Mouse (Mus musculus) hindbrain, embryonic 15.5 days (tissue): ENCODE measurements around the gene Zbp1. TPM values are rescaled to one million over a fixed set of nuclear protein-coding genes. Genes with fewer than 3 reads are reported as not detected.

ENCODE experiments used
- ATAC-seq: fragments of 200-750 bp; cut with Nextera tagmentation; 2 replicates; pipeline ENCODE4 v1.8.0; 2017; ENCODE audit warnings: low read depth, moderate number of reproducible peaks, moderate TSS enrichment; ENCODE audit not compliant: low FRiP score
- H3K27ac ChIP-seq: fragments of 300-500 bp; sonication (generic); replicated peaks from 2 replicates; pipeline ENCODE4 v1.5.1; 2015; ENCODE audit warnings: mild to moderate bottlenecking, inconsistent platforms
- H3K27me3 ChIP-seq: fragments of 300-500 bp; sonication (generic); 2 replicates; pipeline ENCODE4 v1.6.1; 2015; ENCODE audit warnings: control low read depth, inconsistent platforms
- H3K36me3 ChIP-seq: fragments of 300-500 bp; sonication (generic); 2 replicates; pipeline ENCODE4 v1.6.1; 2015; ENCODE audit warnings: control low read depth, inconsistent platforms
- H3K4me1 ChIP-seq: fragments of 300-500 bp; sonication (generic); replicated peaks from 2 replicates; pipeline ENCODE4 v1.6.1; 2015; ENCODE audit warnings: control low read depth, inconsistent platforms
- H3K4me2 ChIP-seq: fragments of 300-500 bp; sonication (generic); 2 replicates; pipeline ENCODE4 v1.6.1; 2015; ENCODE audit warnings: moderate library complexity, mild to moderate bottlenecking, inconsistent platforms
- H3K4me3 ChIP-seq: fragments of 300-500 bp; sonication (generic); 2 replicates; pipeline ENCODE4 v1.5.1; 2015; ENCODE audit warnings: mild to moderate bottlenecking, inconsistent platforms
- H3K9ac ChIP-seq: fragments of 300-500 bp; sonication (generic); 2 replicates; pipeline ENCODE4 v1.6.1; 2015; ENCODE audit warnings: inconsistent platforms
- H3K9me3 ChIP-seq: fragments of 300-500 bp; sonication (generic); 2 replicates; pipeline ENCODE4 v1.6.1; 2016; ENCODE audit warnings: control low read depth, inconsistent platforms
- WGBS: fragments of 180-500 bp; shearing (Covaris S2); methylation state at CpG from one replicate; pipeline ENCODE4 v1.1.7; 2015; 5-methylcytosine and 5-hydroxymethylcytosine counted together
- polyA plus RNA-seq: library from polyadenylated mRNA; unstranded; fragments of >200 nt; fragmentation: Nextera tagmentation; extraction: Ambion mirVana; gene quantifications from 2 replicates; pipeline ENCODE4 v1.2.1, GENCODE M21; 2015

Zbp1 gene
- polyA plus RNA-seq = 0.25 and 1.6 TPM in 2 replicates

GRCm38 (mm10) chr2:173218416-173219141 lies at the start of gene Zbp1:
Gene Zbp1, minus strand, starts transcription at chr2:173218923.
- Histone ChIP-seq H3K27ac (no peak within 1 kb of the TSS), H3K9me3 (no peaks in the 10 kb centered on the region), H3K4me3 (no peak within 1 kb of the TSS), H3K36me3 (no peaks in the 10 kb centered on the region), H3K27me3 (no peaks in the 10 kb centered on the region), H3K9ac (no peak within 1 kb of the TSS), H3K4me1 (no peaks in the 10 kb centered on the region), H3K4me2 (no peak within 1 kb of the TSS)
- no peak for ATAC-seq
- WGBS = 69% methylated on average over 11 of the region's 11 CpGs

- H3K4me3 ChIP-seq = no peak overlapping the region
- ATAC-seq = no peak
- H3K36me3 ChIP-seq = no peaks in the 10 kb centered on the region
- H3K9ac ChIP-seq = no peak overlapping the region
- no peaks in the 10 kb centered on the region for H3K27me3 ChIP-seq
- H3K4me1 ChIP-seq = peaks cover 89% of the 10 kb centered on the region
- 76% methylated on average over 3 of the region's 3 CpGs for WGBS
- H3K4me2 ChIP-seq = no peak overlapping the region
- no peak overlapping the region for H3K27ac ChIP-seq
- H3K9me3 ChIP-seq = no peaks in the 10 kb centered on the region
These were observed 48.8 kb upstream of the Zbp1 start for GRCm38 (mm10) chr2:173267562-173267961.

- no peaks in the 10 kb centered on the region for H3K9me3 ChIP-seq
These were observed 47.8 kb upstream of the Zbp1 start for GRCm38 (mm10) chr2:173266349-173267112.

GRCm38 (mm10) chr2:173265468-173266265 lies 46.9 kb upstream of the Zbp1 start:
- Histone ChIP-seq H3K4me2 (no peak overlapping the region), H3K9me3 (no peaks in the 10 kb centered on the region), H3K27me3 (no peaks in the 10 kb centered on the region), H3K4me1 (peaks cover 88% of the 10 kb centered on the region), H3K36me3 (no peaks in the 10 kb centered on the region), H3K9ac (no peak overlapping the region), H3K27ac (no peak overlapping the region), H3K4me3 (no peak overlapping the region)
- no peak for ATAC-seq
- WGBS = 80% methylated on average over 22 of the region's 22 CpGs

More at GRCm38 (mm10) chr2:173266349-173267112, 47.8 kb upstream of the Zbp1 start:
- Histone ChIP-seq H3K9ac (no peak overlapping the region), H3K4me3 (no peak overlapping the region), H3K27ac (no peak overlapping the region), H3K36me3 (no peaks in the 10 kb centered on the region), H3K27me3 (no peaks in the 10 kb centered on the region), H3K4me2 (no peak overlapping the region), H3K4me1 (peaks cover 88% of the 10 kb centered on the region)
- WGBS = 61% methylated on average over 25 of the region's 25 CpGs
- no peak for ATAC-seq

- H3K4me2 ChIP-seq = no peak overlapping the region
- H3K36me3 ChIP-seq = no peaks in the 10 kb centered on the region
- H3K4me1 ChIP-seq = peaks cover 88% of the 10 kb centered on the region
- H3K9ac ChIP-seq = no peak overlapping the region
- 27% methylated on average over 13 of the region's 13 CpGs for WGBS
- no peak overlapping the region for H3K27ac ChIP-seq
- no peak overlapping the region for H3K4me3 ChIP-seq
- H3K27me3 ChIP-seq = no peaks in the 10 kb centered on the region
- H3K9me3 ChIP-seq = no peaks in the 10 kb centered on the region
- ATAC-seq = peak; percentile 58
These were observed 45.9 kb upstream of the Zbp1 start for GRCm38 (mm10) chr2:173264467-173265128.

GRCm38 (mm10) chr2:173263636-173264330 lies 45.1 kb upstream of the Zbp1 start:
- Histone ChIP-seq H3K36me3 (no peaks in the 10 kb centered on the region), H3K4me2 (no peak overlapping the region), H3K4me1 (peaks cover 87% of the 10 kb centered on the region), H3K27ac (no peak overlapping the region), H3K27me3 (no peaks in the 10 kb centered on the region), H3K4me3 (no peak overlapping the region), H3K9me3 (no peaks in the 10 kb centered on the region), H3K9ac (no peak overlapping the region)
- no peak for ATAC-seq
- WGBS = 66% methylated on average over 11 of the region's 11 CpGs

- Histone ChIP-seq H3K9me3 (no peaks in the 10 kb centered on the region), H3K4me2 (no peak overlapping the region), H3K4me3 (no peak overlapping the region), H3K27me3 (no peaks in the 10 kb centered on the region), H3K36me3 (no peaks in the 10 kb centered on the region), H3K4me1 (peaks cover 88% of the 10 kb centered on the region), H3K27ac (no peak overlapping the region), H3K9ac (no peak overlapping the region)
- no peak for ATAC-seq
- WGBS = 64% methylated on average over 10 of the region's 10 CpGs
These were observed 42.8 kb upstream of the Zbp1 start for GRCm38 (mm10) chr2:173261497-173261896.

- H3K9ac ChIP-seq = no peak overlapping the region
These were observed 39.9 kb upstream of the Zbp1 start for GRCm38 (mm10) chr2:173258459-173259091.

GRCm38 (mm10) chr2:173257610-173258009 lies 38.9 kb upstream of the Zbp1 start:
- peak; percentile 81 for ATAC-seq
- no peaks in the 10 kb centered on the region for H3K9me3 ChIP-seq
- H3K36me3 ChIP-seq = no peaks in the 10 kb centered on the region
- no peak overlapping the region for H3K9ac ChIP-seq
- no peaks in the 10 kb centered on the region for H3K27me3 ChIP-seq
- WGBS = 17% methylated on average over 7 of the region's 7 CpGs
- no peak overlapping the region for H3K4me2 ChIP-seq
- no peak overlapping the region for H3K4me3 ChIP-seq
- H3K27ac ChIP-seq = peak overlapping the region; percentile 51
- peaks cover 96% of the 10 kb centered on the region for H3K4me1 ChIP-seq

More at GRCm38 (mm10) chr2:173258459-173259091, 39.9 kb upstream of the Zbp1 start:
- Histone ChIP-seq H3K4me3 (no peak overlapping the region), H3K27me3 (no peaks in the 10 kb centered on the region), H3K4me2 (no peak overlapping the region), H3K4me1 (peaks cover 88% of the 10 kb centered on the region), H3K9me3 (no peaks in the 10 kb centered on the region), H3K27ac (peak overlapping the region; percentile 51; the same call in 1 of the 2 replicates), H3K36me3 (no peaks in the 10 kb centered on the region)
- WGBS = 22% methylated on average over 9 of the region's 9 CpGs
- ATAC-seq = no peak

GRCm38 (mm10) chr2:173256552-173256949 lies 37.8 kb upstream of the Zbp1 start:
- no peak overlapping the region for H3K9ac ChIP-seq
- WGBS = 73% methylated on average over 4 of the region's 4 CpGs
- H3K27me3 ChIP-seq = no peaks in the 10 kb centered on the region
- H3K4me3 ChIP-seq = no peak overlapping the region
- peaks cover 96% of the 10 kb centered on the region for H3K4me1 ChIP-seq
- no peaks in the 10 kb centered on the region for H3K9me3 ChIP-seq
- no peak overlapping the region for H3K27ac ChIP-seq
- no peak for ATAC-seq
- no peak overlapping the region for H3K4me2 ChIP-seq
- H3K36me3 ChIP-seq = no peaks in the 10 kb centered on the region
